Mouse (Mus musculus) v-Abl transformed pro-B cells (cell line): ENCODE measurements at regions not wholly inside any gene's neighbourhood (a gene's known extent, or its start where the extent isn't known, plus 50 kb on each side); places are given as distances from the start of the nearest gene placed in this dataset.
"Not testable (repeated sequence)": the region's sequence is repeated elsewhere in the genome, so short reads cannot be mapped to it uniquely, and the experiment has no call there.

ENCODE experiments used
- in situ Hi-C, 2 experiments: fragments of 400-800 bp; cut with MboI; formaldehyde crosslinking; loops; one replicate each; pipeline ENCODE4 v1.15.1; 2025; ENCODE audit not compliant: unreplicated experiment in 2 of 2

GRCm38 (mm10) chrX:159058931-159059330, 151.2 kb upstream of the Rps6ka3 start:
- in situ Hi-C loops, result no loop called here

- in situ Hi-C loops, result no loop called here
Observed at GRCm38 (mm10) chrX:159061322-159061721, 148.8 kb upstream of the Rps6ka3 start.

- in situ Hi-C loops, result no loop called here
Observed at GRCm38 (mm10) chrX:159066212-159066611, 143.9 kb upstream of the Rps6ka3 start.

GRCm38 (mm10) chrX:159072647-159073046, 137.5 kb upstream of the Rps6ka3 start:
- in situ Hi-C loops, result no loop called here

GRCm38 (mm10) chrX:159073533-159073932, 136.6 kb upstream of the Rps6ka3 start:
- in situ Hi-C loops, result no loop called here

GRCm38 (mm10) chrX:159080508-159080907, 129.6 kb upstream of the Rps6ka3 start:
- in situ Hi-C loops, result no loop called here

GRCm38 (mm10) chrX:159110651-159111050, 99.5 kb upstream of the Rps6ka3 start:
- in situ Hi-C loops, result not testable (repeated sequence)

- in situ Hi-C loops, result no loop called here
Observed at GRCm38 (mm10) chrX:159116210-159116609, 93.9 kb upstream of the Rps6ka3 start.

GRCm38 (mm10) chrX:159140554-159140953, 69.6 kb upstream of the Rps6ka3 start:
- in situ Hi-C loops, result no loop called here

- in situ Hi-C loops, result no loop called here
Observed at GRCm38 (mm10) chrX:159143278-159143677, 66.8 kb upstream of the Rps6ka3 start.

- in situ Hi-C loops, result no loop called here
Observed at GRCm38 (mm10) chrX:159144674-159145073, 65.4 kb upstream of the Rps6ka3 start.

- in situ Hi-C loops, result no loop called here
Observed at GRCm38 (mm10) chrX:159145212-159145611, 64.9 kb upstream of the Rps6ka3 start.

- in situ Hi-C loops, result no loop called here
Observed at GRCm38 (mm10) chrX:159155786-159156185, 54.3 kb upstream of the Rps6ka3 start.

- in situ Hi-C loops, result no loop called here
Observed at GRCm38 (mm10) chrX:159156976-159157375, 53.1 kb upstream of the Rps6ka3 start.

- in situ Hi-C loops, result no loop called here
Observed at GRCm38 (mm10) chrX:159159727-159160126, 50.4 kb upstream of the Rps6ka3 start.
